Mouse (Mus musculus) small intestine, adult 2 months (tissue): ENCODE measurements around the gene Kmt2d. TPM values are rescaled to one million over a fixed set of nuclear protein-coding genes. Genes with fewer than 3 reads are reported as not detected.
"Not testable (repeated sequence)": the region's sequence is repeated elsewhere in the genome, so short reads cannot be mapped to it uniquely, and the experiment has no call there.

ENCODE experiments used
- H3K27ac ChIP-seq: fragments of 200-500 bp; 2 replicates; pipeline ENCODE4 v1.5.1; 2012; ENCODE audit warnings: low read depth, low read length, control low read depth, inconsistent platforms; ENCODE audit not compliant: insufficient read depth
- H3K27me3 ChIP-seq: fragments of 200-500 bp; 2 replicates; pipeline ENCODE4 v1.6.1; 2012; ENCODE audit warnings: mild to moderate bottlenecking, moderate library complexity, low read length, inconsistent platforms; ENCODE audit not compliant: control insufficient read depth, insufficient read depth
- H3K36me3 ChIP-seq: fragments of 200-500 bp; 2 replicates; pipeline ENCODE4 v1.6.1; 2012; ENCODE audit warnings: mild to moderate bottlenecking, low read length, control low read depth, inconsistent platforms; ENCODE audit not compliant: control insufficient read depth, insufficient read depth
- H3K4me1 ChIP-seq: fragments of 200-500 bp; 2 replicates; pipeline ENCODE4 v1.6.1; 2012; ENCODE audit warnings: low read length, inconsistent platforms, mixed read lengths; ENCODE audit not compliant: control insufficient read depth, insufficient read depth, insufficient read length
- H3K4me3 ChIP-seq: fragments of 200-500 bp; 2 replicates; pipeline ENCODE4 v1.5.1; 2012; ENCODE audit warnings: low read depth, mild to moderate bottlenecking, control low read depth, inconsistent platforms, low read length, moderate library complexity
- CTCF ChIP-seq: fragments of 200-500 bp; IDR thresholded peaks from 2 replicates; pipeline ENCODE4 v1.5.1; 2012; ENCODE audit warnings: low read depth, mild to moderate bottlenecking, control low read depth, inconsistent platforms, low read length, moderate library complexity, mixed read lengths; ENCODE audit not compliant: insufficient replicate concordance, insufficient read length; ENCODE audit errors: extremely low read depth
- POLR2A ChIP-seq: fragments of 200-500 bp; IDR thresholded peaks from 2 replicates; pipeline ENCODE4 v1.6.1; 2012; ENCODE audit warnings: low read depth, mild to moderate bottlenecking, control low read depth, inconsistent platforms, low read length, moderate library complexity
- WGBS: fragments of 180-500 bp; shearing (Covaris S2); methylation state at CpG from one replicate; pipeline ENCODE4 v1.1.7; 2018; 5-methylcytosine and 5-hydroxymethylcytosine counted together
- polyA plus RNA-seq: library from polyadenylated mRNA; depleted of rRNA; stranded (reverse); fragments of >200 nt; gene quantifications from 2 replicates; pipeline ENCODE4 v1.2.3, GENCODE M21; 2012

The Kmt2d gene
- polyA plus RNA-seq, 1 experiment = 36.2 TPM

GRCm38 (mm10) chr15:98821403-98821802 lies 49.6 kb downstream of the Kmt2d start:
- WGBS = 70% methylated on average over 10 of the region's 10 CpGs
- TF ChIP-seq POLR2A = no peak
- TF ChIP-seq CTCF = peak; percentile 60; the same call in 1 of the 2 replicates

DNA sequence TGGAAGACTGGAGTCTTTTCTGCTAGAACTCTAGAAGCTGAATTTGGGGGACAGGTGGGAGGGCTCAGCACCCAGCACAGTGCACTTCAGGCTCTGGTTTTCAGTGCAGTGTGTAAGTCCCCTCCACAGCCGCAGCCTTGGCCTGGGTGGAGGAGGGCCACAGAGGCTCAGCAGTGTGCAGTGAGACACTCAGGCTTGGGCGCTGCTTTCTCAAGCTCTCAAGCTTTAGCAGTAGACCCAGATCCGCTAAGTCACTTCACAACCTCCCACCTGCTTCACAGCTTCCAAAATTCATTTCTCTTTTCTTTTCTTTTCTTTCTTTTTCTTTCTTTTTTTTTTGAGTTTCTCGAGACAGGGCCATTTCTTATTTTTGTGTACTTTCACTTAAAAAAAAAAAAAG lies 50.1 kb downstream of the Kmt2d start:
- H3K27me3 ChIP-seq = no peaks in the 10 kb centered on the region
- H3K36me3 ChIP-seq = peaks cover 41% of the 10 kb centered on the region
- no peak overlapping the region for H3K4me3 ChIP-seq
- TF ChIP-seq CTCF = no peak
- no peak for TF ChIP-seq POLR2A
- no peak overlapping the region for H3K27ac ChIP-seq
- WGBS = 92% methylated on average over 4 of the region's 4 CpGs
- peaks cover 7% of the 10 kb centered on the region; the same call in 1 of the 2 replicates for H3K4me1 ChIP-seq

More at GRCm38 (mm10) chr15:98821403-98821802, 49.6 kb downstream of the Kmt2d start:
- no peaks in the 10 kb centered on the region for H3K27me3 ChIP-seq
- peaks cover 7% of the 10 kb centered on the region; the same call in 1 of the 2 replicates for H3K4me1 ChIP-seq
- no peak overlapping the region for H3K27ac ChIP-seq
- peaks cover 41% of the 10 kb centered on the region for H3K36me3 ChIP-seq
- no peak overlapping the region for H3K4me3 ChIP-seq

DNA sequence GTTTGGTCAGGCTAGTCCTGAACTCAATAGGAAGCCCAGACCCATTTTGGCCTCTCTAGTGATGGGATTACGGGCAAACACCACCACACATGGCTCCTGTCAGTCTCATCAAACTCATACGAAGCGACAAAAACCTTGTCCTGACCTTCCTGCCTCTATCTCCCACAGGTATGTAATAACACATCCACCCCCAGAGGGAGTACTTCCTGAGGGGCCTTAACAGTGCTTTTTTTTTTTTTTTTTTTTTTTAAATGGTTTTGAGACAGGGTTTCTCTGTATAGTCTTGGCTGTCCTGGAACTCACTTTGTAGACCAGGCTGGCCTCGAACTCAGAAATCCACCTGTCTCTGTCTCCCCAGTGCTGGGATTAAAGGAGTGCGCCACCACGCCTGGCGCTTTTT lies 52.8 kb downstream of the Kmt2d start:
- Histone ChIP-seq H3K4me3 (no peak overlapping the region), H3K27me3 (no peaks in the 10 kb centered on the region), H3K27ac (no peak overlapping the region), H3K4me1 (peaks cover 7% of the 10 kb centered on the region; the same call in 1 of the 2 replicates), H3K36me3 (peaks cover 47% of the 10 kb centered on the region)
- TF ChIP-seq POLR2A (no peak), CTCF (no peak)
- WGBS = 96% methylated on average over 7 of the region's 7 CpGs

GRCm38 (mm10) chr15:98812741-98813424 lies 58.1 kb downstream of the Kmt2d start:
- Histone ChIP-seq H3K27me3 (peaks cover 19% of the 10 kb centered on the region), H3K27ac (no peak overlapping the region), H3K36me3 (peaks cover 39% of the 10 kb centered on the region), H3K4me1 (peaks cover 4% of the 10 kb centered on the region), H3K4me3 (no peak overlapping the region)
- WGBS = 92% methylated on average over 20 of the region's 20 CpGs
- TF ChIP-seq CTCF (no peak), POLR2A (no peak)

GRCm38 (mm10) chr15:98810212-98810611 lies 60.8 kb downstream of the Kmt2d start:
- WGBS = 79% methylated on average over 6 of the region's 6 CpGs
- Histone ChIP-seq H3K36me3 (peaks cover 27% of the 10 kb centered on the region), H3K4me1 (peaks cover 22% of the 10 kb centered on the region), H3K27me3 (peaks cover 39% of the 10 kb centered on the region)
- not testable (repeated sequence) for H3K4me3 ChIP-seq, H3K27ac ChIP-seq

DNA sequence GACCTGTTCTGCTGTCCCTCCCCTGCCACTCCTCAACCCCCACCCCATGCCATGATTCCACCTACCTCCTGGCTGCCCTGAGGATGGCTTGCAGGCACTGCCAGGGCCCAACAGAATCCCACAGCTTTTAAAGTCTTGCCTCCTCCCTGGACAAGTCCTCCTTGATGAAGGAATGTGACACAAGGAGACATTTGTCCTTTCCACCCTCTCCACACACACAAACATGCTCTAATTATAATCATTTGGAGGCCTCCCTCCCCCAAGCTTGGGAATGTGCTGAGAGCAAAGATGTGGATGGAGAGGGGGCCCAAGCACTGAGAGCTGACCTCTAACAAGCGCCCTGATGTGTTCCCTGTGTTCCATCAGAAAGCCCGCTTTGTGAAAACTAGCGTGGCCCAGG lies 61.6 kb downstream of the Kmt2d start, which contains the start of gene Ddn:
Gene Ddn (minus strand): TSS at position 101 of the 400 bp plus-strand sequence.
- TF ChIP-seq POLR2A (no peak), CTCF (no peak)
- peaks cover 44% of the 10 kb centered on the region for H3K27me3 ChIP-seq
- peaks cover 21% of the 10 kb centered on the region for H3K36me3 ChIP-seq
- WGBS = 88% methylated on average over 3 of the region's 3 CpGs
- H3K4me1 ChIP-seq = peaks cover 22% of the 10 kb centered on the region
- no peak within 1 kb of the TSS for H3K27ac ChIP-seq
- H3K4me3 ChIP-seq = no peak within 1 kb of the TSS

GRCm38 (mm10) chr15:98808651-98809134 lies 62.3 kb downstream of the Kmt2d start:
- Histone ChIP-seq H3K4me1 (peaks cover 22% of the 10 kb centered on the region), H3K4me3 (no peak overlapping the region), H3K27me3 (peaks cover 44% of the 10 kb centered on the region), H3K27ac (no peak overlapping the region), H3K36me3 (peaks cover 14% of the 10 kb centered on the region)
- WGBS = 37% methylated on average over 6 of the region's 6 CpGs
- TF ChIP-seq POLR2A (no peak), CTCF (no peak)
